Mouse (Mus musculus): ENCODE data around the gene Cfap97d1.

DNA sequence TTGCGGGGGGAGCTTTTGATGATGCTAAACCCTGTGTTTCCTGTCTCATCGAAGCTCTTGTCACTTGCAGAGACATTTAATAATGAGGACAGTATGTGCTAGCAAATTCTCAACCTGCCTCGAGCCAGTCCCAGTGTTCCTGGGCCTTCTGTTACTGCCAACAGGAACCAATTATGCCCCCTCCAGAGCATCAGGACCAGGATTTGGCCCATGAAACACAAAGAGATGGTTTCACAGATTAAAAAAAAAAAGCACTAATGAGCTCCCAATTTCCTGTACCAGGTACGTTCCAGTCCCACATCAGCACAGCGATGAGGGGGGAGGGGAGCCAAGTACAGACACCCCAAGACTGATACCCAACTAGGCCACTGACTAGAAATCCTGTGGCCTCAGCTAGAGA lies 37.1 kb downstream of the Cfap97d1 start:
- no peak for TF ChIP-seq POLR2A (IDR thresholded peaks at IDR 0.05; ENCODE audit: low read depth, low read length)
- no peak for TF ChIP-seq CTCF (IDR thresholded peaks at IDR 0.05; ENCODE audit: extremely low read depth, insufficient read length, insufficient replicate concordance, low read depth, low read length)

Measured in small intestine, adult 2 months (tissue).